Mouse (Mus musculus) liver, embryonic 14.5 days (tissue): ENCODE data around the gene Ypel4.

Experiments
- CTCF ChIP-seq: IDR thresholded peaks from 2 replicates; pipeline ENCODE4 v1.5.1; 2016; ENCODE audit warnings: antibody characterized with exemption, low read depth, control low read depth
- EP300 ChIP-seq: IDR thresholded peaks from 2 replicates; pipeline ENCODE4 v1.6.1; 2016; ENCODE audit warnings: antibody characterized with exemption, low read depth

GRCm38 (mm10) chr2:84734351-84734864 lies 550 bp downstream of the Ypel4 start:
- no peak for TF ChIP-seq CTCF
- TF ChIP-seq EP300, result no peak
